Mouse (Mus musculus) spleen, embryonic (tissue): ENCODE results near the gene Rrn3.
"Not testable (repeated sequence)": the region's sequence is repeated elsewhere in the genome, so short reads cannot be mapped to it uniquely, and the experiment has no call there.

Experiments used
- CTCF ChIA-PET: fragments of 350-600 bp; sonication (Branson Sonifier 250); formaldehyde crosslinking; loops from one replicate; lab custom pipeline; 2022; lab: Charles Lee

The Rrn3 gene

DNA sequence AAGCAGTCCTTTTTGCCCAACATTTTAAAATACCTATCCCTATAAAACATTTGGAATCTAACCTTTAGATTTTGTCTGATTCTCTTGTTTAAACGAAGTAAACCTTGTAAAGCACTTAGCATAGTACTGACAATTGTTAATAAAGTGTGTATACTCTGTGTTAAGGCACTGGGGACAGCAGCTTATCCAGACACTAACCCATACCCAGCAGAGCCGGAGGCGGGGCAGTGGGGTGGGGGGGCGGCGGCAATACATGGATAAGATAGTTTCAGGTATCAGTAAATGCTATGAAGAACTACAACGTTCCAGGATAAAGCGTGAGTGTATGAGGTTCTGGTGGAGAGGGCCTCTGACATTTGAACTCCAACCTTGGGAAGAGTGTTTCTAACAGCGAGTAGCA is 708 bp downstream of the Rrn3 start:
- CTCF ChIA-PET = no interaction called here

DNA sequence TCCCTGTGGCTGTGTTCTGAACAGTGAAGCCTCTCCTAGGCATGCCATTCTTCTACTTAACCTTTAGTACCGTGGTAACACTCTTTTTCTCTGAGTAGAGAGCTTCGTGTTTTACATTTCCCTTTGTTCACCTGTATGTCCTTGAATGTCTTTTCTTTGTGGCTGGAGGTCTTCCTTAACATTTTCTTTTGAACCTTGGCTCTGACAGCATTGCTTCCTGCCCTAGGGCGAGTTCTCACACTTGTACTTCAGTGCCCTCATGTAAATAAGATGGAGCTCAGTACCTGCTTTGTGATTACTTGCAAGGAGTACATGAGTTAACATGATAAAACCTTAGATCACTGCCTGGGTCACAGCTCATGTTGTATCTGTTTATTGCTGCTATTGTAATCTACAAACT is 5.4 kb downstream of the Rrn3 start:
- CTCF ChIA-PET = no interaction called here

DNA sequence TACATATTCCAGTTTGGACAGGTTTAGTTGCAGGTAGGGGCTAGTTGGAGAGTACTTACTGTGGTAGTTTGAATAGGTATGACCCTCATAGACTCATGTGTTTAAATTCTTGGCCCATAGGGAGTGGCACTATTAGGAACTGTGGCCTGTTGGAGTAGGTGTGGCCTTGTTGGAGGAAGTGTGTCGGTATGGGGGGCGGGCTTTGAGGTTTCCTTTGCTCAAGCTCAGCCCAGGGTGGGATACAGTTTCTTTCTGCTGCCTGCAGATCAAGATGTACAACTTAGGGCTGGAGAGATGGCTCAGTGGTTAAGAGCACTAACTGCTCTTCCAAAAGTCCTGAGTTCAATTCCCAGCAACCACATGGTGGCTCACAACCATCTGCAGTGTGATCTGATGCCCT is 12.9 kb downstream of the Rrn3 start:
- CTCF ChIA-PET = not testable (repeated sequence)

DNA sequence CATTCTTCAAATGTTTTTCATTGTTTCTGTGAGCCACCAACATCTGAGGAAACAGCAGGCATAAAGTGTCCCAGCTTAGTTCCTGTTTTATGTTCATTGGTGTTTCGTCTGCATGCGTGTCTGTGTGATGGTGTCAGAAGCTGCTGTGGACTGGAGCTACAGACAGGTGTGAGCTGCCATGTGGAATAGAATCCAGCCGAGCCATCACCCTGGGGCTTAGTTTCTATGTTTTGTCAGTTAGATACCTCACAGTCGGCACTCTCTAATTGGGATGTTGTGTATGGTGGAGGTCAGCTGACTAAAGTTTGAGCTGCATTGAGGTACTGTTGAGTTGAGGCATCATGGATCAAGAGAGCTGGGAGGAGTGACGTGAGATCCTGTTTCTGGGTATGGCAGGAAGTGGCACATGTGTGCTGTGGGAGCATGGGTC is 16.3 kb downstream of the Rrn3 start:
- CTCF ChIA-PET = no interaction called here

GRCm38 (mm10) chr16:13801231-13801630 is 20.7 kb downstream of the Rrn3 start:
- CTCF ChIA-PET = no interaction called here

DNA sequence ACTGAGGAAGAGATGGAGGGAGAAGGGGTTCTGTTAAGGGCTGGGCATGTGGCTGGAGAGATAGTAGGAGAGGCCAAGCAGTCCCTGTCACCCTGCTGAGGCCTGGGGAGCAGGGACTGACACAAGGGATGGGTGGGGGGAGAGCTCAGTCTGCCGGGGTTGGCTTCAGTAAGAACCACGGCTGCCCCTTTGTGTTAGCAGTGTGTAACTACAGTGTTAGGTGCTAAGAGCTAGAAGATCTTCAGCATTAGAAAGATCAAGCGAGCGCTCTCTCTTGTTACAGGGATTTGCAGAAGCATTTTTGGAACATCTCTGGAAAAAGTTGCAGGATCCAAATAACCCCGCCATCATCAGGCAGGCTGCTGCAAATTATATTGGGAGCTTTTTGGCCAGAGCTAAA is 24.2 kb downstream of the Rrn3 start:
- CTCF ChIA-PET = interaction anchor here (0.6 to 1.0 kb wide), 2 partner anchors 14 to 18 kb away, joined by 3 to 6 read pairs; partner anchors contain the start of gene Ntan1

DNA sequence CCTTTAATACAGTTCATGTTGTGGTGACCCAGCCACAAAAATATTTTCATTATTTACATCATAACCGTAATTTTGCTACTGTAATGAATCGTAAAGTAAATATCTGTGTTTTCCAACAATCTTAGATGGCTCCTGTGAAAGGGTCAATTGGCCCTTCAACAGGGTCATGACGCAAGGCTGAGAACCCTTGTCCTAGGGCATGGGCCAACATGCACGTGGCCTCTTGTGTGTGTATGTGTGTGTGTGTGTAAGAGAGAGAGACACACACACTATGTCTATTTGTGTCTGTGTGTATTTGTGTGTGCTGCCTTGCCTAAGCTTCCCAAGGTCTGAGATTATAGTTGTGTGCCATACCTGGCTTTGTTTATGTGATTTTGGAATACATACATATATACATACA is 27.1 kb downstream of the Rrn3 start:
- CTCF ChIA-PET = no interaction called here

DNA sequence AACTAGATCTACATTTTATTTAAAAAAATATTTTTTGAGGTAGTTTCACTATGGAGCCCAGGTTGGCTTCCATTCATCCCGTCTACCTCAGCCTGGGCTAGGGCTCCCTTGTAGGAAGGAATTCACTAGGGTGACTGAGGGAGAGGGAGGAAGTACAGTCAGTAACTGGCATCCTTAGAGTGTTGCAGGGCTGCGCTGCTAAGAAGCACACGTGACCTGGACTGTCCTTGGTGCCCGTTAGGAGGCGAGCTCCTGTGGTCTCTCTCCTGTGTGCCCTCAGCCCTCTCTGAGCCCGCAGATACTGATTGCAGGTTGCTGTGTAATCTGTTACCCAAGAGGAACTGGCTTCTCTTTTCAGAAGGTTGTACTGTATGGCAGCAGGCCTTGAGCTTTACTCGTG is 27.9 kb downstream of the Rrn3 start:
- CTCF ChIA-PET = no interaction called here

DNA sequence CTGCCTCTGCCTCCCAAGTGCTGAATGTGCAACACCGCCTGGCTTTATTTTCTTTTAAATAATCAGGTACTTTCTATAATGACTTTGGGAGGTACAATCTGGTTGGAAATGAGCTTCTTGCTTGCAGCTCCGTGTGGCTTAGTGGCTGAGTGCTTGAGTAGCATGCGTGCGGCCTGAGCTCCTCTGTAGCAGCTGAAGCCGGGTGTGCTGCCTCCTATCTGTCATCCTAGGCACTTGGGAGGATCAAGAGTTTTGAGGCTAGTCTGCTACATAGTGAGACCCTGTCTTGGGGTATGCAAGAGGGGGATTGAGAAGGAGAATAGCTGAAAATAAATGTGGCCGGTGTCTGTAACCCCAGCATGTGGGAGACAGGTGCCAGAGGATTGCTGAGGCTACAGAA is 31.6 kb downstream of the Rrn3 start:
- CTCF ChIA-PET = no interaction called here

- CTCF ChIA-PET = interaction anchor here (0.6 kb wide), 1 partner anchor 585 kb away, joined by 4 read pairs; no protein-coding TSS in a partner anchor
Measured at GRCm38 (mm10) chr16:13813200-13813599, 32.7 kb downstream of the Rrn3 start.

- CTCF ChIA-PET = interaction anchor here (0.5 to 1.0 kb wide), 2 partner anchors 14 to 311 kb away, joined by 5 to 6 read pairs; no protein-coding TSS in a partner anchor
Measured at GRCm38 (mm10) chr16:13818560-13819393, 38.3 kb downstream of the Rrn3 start, which contains the start of gene Ntan1. Gene Ntan1 (plus strand): TSS chr16:13818845.

GRCm38 (mm10) chr16:13819394-13819743 is 38.9 kb downstream of the Rrn3 start:
- CTCF ChIA-PET = no interaction called here

DNA sequence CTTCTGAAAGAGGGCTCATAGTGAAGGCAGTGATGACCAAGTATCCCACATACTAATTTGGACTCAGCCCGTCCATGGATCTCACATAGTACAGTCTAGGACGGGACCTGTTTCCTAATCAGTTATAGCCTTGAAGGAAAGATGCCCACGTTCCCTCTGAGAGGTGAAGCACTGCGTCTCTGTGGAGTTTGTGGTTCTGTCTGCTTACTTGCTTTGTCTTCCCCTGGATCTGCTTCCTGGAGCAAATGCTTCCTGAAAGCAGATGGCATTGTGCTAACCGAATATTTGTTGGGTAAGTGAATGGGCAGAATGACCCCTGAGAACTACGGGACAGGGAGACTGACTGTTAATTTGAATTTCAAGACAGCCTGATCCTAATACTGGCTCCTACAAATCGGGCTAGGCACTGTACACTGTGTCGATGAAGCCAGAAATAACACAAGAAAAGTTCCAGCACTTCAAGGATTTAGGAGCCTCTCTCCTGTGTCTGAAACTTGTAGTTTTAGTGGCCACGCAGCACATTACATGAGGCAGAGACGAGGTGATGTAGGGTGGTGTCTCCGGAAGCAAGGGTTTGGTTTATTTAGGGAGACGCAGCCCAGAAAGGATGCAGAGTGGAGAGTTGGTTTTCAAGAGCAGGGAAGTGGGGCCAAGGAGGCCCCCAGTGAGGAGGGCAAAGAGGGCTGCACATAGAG is 39.4 kb downstream of the Rrn3 start:
- CTCF ChIA-PET = no interaction called here

GRCm38 (mm10) chr16:13820771-13821170 is 40.3 kb downstream of the Rrn3 start:
- CTCF ChIA-PET = no interaction called here

DNA sequence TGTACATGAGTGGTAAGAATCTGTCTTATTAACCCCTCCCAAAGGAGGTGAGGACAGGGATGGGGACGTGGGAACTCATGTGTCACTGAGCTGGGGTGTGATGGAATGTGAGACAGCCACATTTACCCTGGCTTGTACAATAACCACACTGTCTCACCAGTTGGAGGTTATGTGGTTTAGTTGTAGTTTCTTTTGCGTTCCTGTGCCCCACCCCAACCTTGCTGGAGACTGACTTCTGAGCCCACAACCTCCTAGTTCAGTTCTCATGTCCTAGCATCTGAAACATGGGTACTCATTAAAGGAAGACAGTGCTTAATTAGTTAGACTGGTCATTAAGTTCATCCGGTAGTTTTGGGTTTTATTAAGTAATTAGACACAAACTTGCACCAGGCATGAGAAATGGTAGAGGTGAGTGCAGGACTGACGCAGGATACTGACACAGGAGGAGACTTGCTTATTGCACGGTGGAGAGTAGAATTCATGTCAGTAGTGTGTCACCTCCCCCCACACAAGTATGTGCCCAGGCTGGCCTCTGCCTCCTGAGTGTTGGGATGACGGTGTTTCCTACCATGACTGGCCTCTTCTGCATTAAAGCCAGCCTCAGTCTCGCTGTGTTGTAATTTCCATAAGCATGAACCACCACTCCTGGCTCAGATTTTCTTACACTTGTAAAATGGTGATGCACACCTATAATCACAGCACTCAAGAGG is 45.4 kb downstream of the Rrn3 start:
- CTCF ChIA-PET = no interaction called here

DNA sequence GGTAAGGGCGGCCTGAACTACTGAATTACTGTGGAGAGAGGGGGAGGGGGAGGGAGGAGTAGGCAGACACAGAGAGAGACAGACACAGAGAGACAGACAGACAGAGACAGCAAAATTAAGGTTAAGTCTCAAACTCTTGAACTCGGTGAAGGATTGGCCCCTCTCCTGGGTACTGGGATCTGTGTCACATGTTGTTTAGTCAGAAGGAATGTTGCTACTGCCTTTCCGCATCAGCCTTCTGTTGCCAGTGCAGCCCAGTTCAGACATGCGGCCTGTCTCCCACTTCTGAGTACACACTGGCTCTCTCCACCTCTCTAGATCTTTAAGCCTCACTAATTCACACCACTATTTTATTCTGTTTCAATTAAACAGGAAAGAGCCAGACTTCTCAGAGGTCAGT is 46.0 kb downstream of the Rrn3 start:
- CTCF ChIA-PET = no interaction called here

- CTCF ChIA-PET = interaction anchor here (0.7 kb wide), 1 partner anchor 46 kb away, joined by 4 read pairs; no protein-coding TSS in a partner anchor
Measured at GRCm38 (mm10) chr16:13830444-13830843, 49.9 kb downstream of the Rrn3 start.

DNA sequence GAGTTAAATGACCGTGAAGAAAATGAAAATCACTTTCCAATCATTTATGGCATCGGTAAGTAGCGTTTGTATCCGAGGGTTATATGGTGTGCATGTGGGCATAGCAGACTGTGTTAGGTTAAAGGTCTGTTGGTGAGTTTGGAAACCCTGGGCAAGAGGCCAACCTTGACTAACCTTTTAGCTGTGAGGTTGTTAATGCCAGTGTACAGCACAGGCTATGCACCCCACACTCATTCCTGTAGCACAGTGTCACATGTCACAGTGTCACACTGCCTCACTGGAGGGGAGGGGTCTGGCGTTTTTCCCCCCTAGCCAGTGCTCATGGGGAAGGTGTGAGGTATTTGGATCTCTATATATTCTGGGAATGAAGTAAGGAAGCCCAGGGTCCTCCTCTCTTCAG is 51.1 kb downstream of the Rrn3 start:
- CTCF ChIA-PET = no interaction called here

GRCm38 (mm10) chr16:13834382-13834781 is 53.9 kb downstream of the Rrn3 start:
- CTCF ChIA-PET = interaction anchor here (0.6 kb wide), 1 partner anchor 235 kb away, joined by 5 read pairs; no protein-coding TSS in a partner anchor

GRCm38 (mm10) chr16:13840056-13840455 is 59.5 kb downstream of the Rrn3 start:
- CTCF ChIA-PET = no interaction called here

DNA sequence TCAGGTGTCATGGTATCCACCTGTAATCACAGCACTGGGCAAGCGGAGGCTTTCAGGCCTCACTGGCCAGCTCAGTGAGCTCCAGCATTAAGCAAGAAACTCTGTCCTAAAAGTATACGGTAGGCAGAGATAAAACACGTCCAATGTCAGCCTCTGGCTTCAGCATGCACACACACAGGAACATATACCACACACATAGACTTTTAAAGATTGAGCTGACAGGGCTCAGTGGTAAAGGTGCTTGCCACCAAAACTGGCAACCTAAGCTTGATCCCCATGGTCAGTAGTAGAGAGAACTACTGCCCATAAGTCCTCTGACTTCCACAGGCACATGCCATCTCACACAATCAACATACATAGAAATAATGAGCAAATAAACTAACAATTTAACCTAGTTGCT is 60.4 kb downstream of the Rrn3 start:
- CTCF ChIA-PET = no interaction called here

DNA sequence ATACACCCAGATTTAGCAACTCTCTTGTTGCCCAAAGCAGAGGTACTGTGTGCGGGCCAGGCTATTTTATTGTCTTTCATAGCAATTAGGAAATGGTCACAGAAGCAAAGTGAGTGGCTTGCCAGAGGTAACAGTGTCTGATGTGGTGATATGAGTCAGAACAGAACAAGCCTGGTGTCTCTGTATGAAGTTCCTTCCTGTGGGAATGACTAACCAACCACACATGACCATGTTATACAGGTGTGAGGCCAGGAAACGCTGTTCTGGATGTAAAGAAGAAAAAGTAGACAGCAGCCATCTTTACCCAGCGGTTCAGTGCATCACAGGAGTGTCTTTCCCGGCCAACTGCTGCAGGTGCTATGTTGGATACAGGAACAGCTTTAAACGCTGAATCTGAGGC is 64.5 kb downstream of the Rrn3 start:
- CTCF ChIA-PET = no interaction called here
